Mouse (Mus musculus): ENCODE results near the gene Stim2.

DNA sequence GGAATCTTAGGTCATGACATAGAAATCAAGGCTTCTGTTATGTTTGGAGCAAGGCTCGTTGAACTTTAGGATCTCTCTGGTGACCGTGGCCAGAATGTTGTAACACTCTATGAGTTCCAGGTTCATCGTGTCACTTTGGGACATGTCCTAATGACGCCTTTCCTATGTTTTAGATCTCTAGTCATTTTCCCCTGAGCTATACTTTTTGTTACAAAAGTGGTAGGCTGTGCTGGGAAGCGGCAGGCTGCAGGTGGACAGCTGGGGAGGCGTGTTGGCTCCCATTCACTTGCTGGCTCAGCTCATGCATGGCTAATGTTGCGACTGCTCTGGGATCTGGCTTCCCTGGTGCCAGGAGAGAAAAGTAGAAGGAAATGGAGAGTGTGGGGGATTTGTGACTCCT lies 5.7 kb upstream of the Stim2 start:
- TF ChIP-seq CTCF (IDR thresholded peaks at IDR 0.05; ENCODE audit: borderline replicate concordance, insufficient read depth, low read length) (no peak), POLR2A (IDR thresholded peaks at IDR 0.05; ENCODE audit: low read depth, low read length) (no peak)
